Mouse (Mus musculus) bone marrow, adult 2 months (tissue): ENCODE data around the gene Agxt2.

ENCODE experiments used
- CTCF ChIP-seq: fragments of 200-500 bp; IDR thresholded peaks from 2 replicates; pipeline ENCODE4 v1.5.1; 2011; ENCODE audit warnings: low read length, control low read depth; ENCODE audit not compliant: control insufficient read depth, insufficient read depth
- POLR2A ChIP-seq: fragments of 200-500 bp; IDR thresholded peaks from 2 replicates; pipeline ENCODE4 v1.6.1; 2011; ENCODE audit warnings: low read depth, mild to moderate bottlenecking, control low read depth, low read length, borderline replicate concordance; ENCODE audit not compliant: control insufficient read depth

DNA sequence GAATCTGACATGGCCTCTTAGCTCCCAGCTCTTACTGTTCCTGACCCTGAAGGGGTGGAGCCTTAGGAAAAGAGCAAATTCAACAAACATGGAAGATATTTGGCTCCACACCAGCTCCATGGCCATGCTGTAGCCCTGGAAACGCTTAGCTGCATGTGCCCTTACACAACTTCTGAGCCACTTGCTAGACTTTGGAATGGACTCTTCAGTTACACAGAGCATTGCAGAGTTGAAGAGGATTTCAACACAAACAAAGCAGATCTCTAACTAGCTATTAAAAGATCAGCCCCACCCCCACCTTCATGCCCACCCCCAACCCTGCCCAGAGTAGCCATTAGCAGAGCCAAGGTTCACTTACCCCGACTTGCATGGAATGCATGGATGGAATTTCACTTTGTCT, 41.5 kb downstream of the Agxt2 start:
- no peak for TF ChIP-seq CTCF
- no peak for TF ChIP-seq POLR2A
